Mouse (Mus musculus): ENCODE data around the gene Ppif. TPM values are rescaled to one million over a fixed set of nuclear protein-coding genes. Genes with fewer than 3 reads are reported as not detected.

Ppif gene
- polyA plus RNA-seq, 1 experiment, result 164 TPM

GRCm38 (mm10) chr14:25710681-25711080 lies 16.7 kb downstream of the Ppif start:
- H3K4me3 ChIP-seq (ENCODE audit: insufficient read depth, low read depth, low read length), result no peak overlapping the region

DNA sequence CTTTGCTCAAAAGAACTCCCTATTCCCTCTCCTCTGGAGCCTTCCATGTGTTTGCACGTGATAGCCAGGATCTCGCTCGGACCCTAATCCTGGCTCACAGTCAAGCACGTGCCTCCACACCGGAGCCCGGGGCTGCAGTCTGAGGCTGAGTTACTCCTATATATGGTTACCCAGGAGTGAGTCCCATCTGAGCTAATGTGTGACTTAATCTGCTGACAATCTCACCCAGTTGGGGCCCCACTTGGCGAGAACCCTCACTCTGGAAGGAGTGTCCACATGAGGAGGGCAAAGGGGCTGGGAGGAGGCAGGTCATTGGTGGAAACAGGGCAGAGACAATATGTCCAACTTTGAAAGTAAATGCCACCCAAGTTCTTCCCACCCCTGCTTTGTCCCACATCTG lies 17.2 kb downstream of the Ppif start:
- Histone ChIP-seq H3K27ac (ENCODE audit: insufficient read depth, low read depth, low read length) (no peak overlapping the region), H3K36me3 (ENCODE audit: control insufficient read depth, insufficient read depth, low read length) (no peaks in the 10 kb centered on the region), H3K4me3 (ENCODE audit: insufficient read depth, low read depth, low read length) (no peak overlapping the region), H3K27me3 (replicated peaks; ENCODE audit: control insufficient read depth, insufficient read depth, low read length) (no peaks in the 10 kb centered on the region), H3K4me1 (ENCODE audit: control insufficient read depth, insufficient read depth, low read length) (no peaks in the 10 kb centered on the region)
- 33% methylated on average over 7 of the region's 7 CpGs for WGBS
- TF ChIP-seq POLR2A (IDR thresholded peaks at IDR 0.05; ENCODE audit: low read depth, low read length) (no peak), CTCF (conservative IDR thresholded peaks at IDR 0.05; ENCODE audit: insufficient read depth, insufficient read length, low read depth, low read length) (no peak)
- no peak for DNase-seq

More at GRCm38 (mm10) chr14:25710681-25711080, 16.7 kb downstream of the Ppif start:
- no peaks in the 10 kb centered on the region for H3K27me3 ChIP-seq (replicated peaks; ENCODE audit: control insufficient read depth, insufficient read depth, low read length)
- no peaks in the 10 kb centered on the region for H3K36me3 ChIP-seq (ENCODE audit: control insufficient read depth, insufficient read depth, low read length)
- no peaks in the 10 kb centered on the region for H3K4me1 ChIP-seq (ENCODE audit: control insufficient read depth, insufficient read depth, low read length)
- no peak for DNase-seq
- TF ChIP-seq CTCF (conservative IDR thresholded peaks at IDR 0.05; ENCODE audit: insufficient read depth, insufficient read length, low read depth, low read length) (no peak), POLR2A (IDR thresholded peaks at IDR 0.05; ENCODE audit: low read depth, low read length) (no peak)
- WGBS, result 83% methylated on average over 4 of the region's 4 CpGs
- no peak overlapping the region for H3K27ac ChIP-seq (ENCODE audit: insufficient read depth, low read depth, low read length)

DNA sequence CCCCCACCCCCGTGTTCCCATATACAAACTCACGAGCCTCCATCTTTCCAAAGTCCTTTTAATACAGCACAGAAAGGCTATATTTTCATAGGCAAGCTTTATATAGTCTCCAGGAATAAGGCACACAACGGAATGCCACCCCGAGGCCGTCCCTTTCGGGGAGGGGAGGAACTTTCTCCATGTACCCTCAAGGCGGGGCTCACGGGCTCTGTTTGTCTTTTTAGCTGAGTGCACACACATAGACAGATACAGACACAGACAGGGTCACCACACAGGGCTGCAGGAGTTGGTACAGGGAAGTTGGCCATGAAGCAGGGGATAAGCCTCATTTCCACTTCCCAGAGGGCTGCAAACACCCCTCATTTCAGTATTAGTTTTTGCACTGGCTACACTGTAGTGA lies 17.6 kb downstream of the Ppif start:
- H3K4me1 ChIP-seq (ENCODE audit: control insufficient read depth, insufficient read depth, low read length), result no peaks in the 10 kb centered on the region
- TF ChIP-seq POLR2A (IDR thresholded peaks at IDR 0.05; ENCODE audit: low read depth, low read length) (no peak), CTCF (conservative IDR thresholded peaks at IDR 0.05; ENCODE audit: insufficient read depth, insufficient read length, low read depth, low read length) (no peak)
- 40% methylated on average over 8 of the region's 8 CpGs for WGBS
- no peaks in the 10 kb centered on the region for H3K36me3 ChIP-seq (ENCODE audit: control insufficient read depth, insufficient read depth, low read length)
- DNase-seq, result no peak
- no peak overlapping the region for H3K27ac ChIP-seq (ENCODE audit: insufficient read depth, low read depth, low read length)
- no peaks in the 10 kb centered on the region for H3K27me3 ChIP-seq (replicated peaks; ENCODE audit: control insufficient read depth, insufficient read depth, low read length)
- H3K4me3 ChIP-seq (ENCODE audit: insufficient read depth, low read depth, low read length), result no peak overlapping the region

- WGBS, result 39% methylated on average over 4 of the region's 4 CpGs
- Histone ChIP-seq H3K27me3 (replicated peaks; ENCODE audit: control insufficient read depth, insufficient read depth, low read length) (no peaks in the 10 kb centered on the region), H3K4me3 (ENCODE audit: insufficient read depth, low read depth, low read length) (no peak overlapping the region), H3K27ac (ENCODE audit: insufficient read depth, low read depth, low read length) (no peak overlapping the region), H3K4me1 (ENCODE audit: control insufficient read depth, insufficient read depth, low read length) (no peaks in the 10 kb centered on the region), H3K36me3 (ENCODE audit: control insufficient read depth, insufficient read depth, low read length) (no peaks in the 10 kb centered on the region)
- TF ChIP-seq POLR2A (IDR thresholded peaks at IDR 0.05; ENCODE audit: low read depth, low read length) (no peak), CTCF (conservative IDR thresholded peaks at IDR 0.05; ENCODE audit: insufficient read depth, insufficient read length, low read depth, low read length) (peak; percentile 51)
- DNase-seq, result no peak
Measured at GRCm38 (mm10) chr14:25713443-25713842, 19.5 kb downstream of the Ppif start.

DNA sequence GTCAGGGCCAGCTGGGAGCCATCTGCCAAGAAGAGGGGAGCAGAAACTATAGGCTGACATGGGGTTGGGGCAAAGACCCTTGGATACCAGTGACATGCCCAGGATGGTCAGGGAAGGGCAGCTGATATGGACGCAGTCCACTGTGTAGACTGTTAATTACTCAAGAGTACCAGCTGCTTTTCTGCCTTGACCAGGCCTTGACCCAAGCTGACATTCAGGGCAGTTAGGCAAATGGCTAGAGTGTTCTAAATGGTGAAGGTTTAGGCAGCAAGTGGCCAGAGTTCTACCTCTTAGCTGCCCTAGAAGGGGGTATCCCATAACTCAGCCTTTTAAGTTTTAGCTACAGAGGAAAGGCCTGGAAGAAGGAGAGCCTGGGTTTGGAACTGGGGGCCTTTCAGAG lies 22.6 kb downstream of the Ppif start:
- Histone ChIP-seq H3K27me3 (replicated peaks; ENCODE audit: control insufficient read depth, insufficient read depth, low read length) (no peaks in the 10 kb centered on the region), H3K36me3 (ENCODE audit: control insufficient read depth, insufficient read depth, low read length) (no peaks in the 10 kb centered on the region), H3K4me3 (ENCODE audit: insufficient read depth, low read depth, low read length) (no peak overlapping the region), H3K4me1 (ENCODE audit: control insufficient read depth, insufficient read depth, low read length) (no peaks in the 10 kb centered on the region), H3K27ac (ENCODE audit: insufficient read depth, low read depth, low read length) (no peak overlapping the region)
- WGBS, result 71% methylated on average over 1 of the region's 1 CpGs
- TF ChIP-seq POLR2A (IDR thresholded peaks at IDR 0.05; ENCODE audit: low read depth, low read length) (no peak), CTCF (conservative IDR thresholded peaks at IDR 0.05; ENCODE audit: insufficient read depth, insufficient read length, low read depth, low read length) (no peak)
- no peak for DNase-seq

DNA sequence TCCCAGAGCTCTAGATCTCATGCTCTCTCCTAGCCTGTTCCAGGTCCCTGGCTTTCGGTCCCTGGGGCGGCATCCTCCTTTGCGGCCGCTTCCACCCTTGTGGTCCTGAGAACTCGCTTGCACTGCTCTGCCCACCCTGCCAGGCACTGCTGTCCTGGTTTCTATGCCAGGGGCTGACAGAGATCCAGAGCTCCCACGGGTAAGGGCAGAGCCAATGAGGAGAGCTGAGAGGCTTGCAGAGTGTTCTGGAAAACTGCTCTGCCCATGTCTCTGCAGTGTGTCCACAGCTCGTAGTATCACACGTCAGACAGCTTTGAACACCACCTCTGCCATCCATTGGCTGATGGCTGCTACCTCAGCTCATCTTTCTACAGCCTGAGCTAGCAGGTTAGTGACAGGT lies 23.8 kb downstream of the Ppif start:
- TF ChIP-seq CTCF (conservative IDR thresholded peaks at IDR 0.05; ENCODE audit: insufficient read depth, insufficient read length, low read depth, low read length), result no peak
- no peak for TF ChIP-seq POLR2A (IDR thresholded peaks at IDR 0.05; ENCODE audit: low read depth, low read length)
- H3K36me3 ChIP-seq (ENCODE audit: control insufficient read depth, insufficient read depth, low read length), result no peaks in the 10 kb centered on the region
- WGBS, result 87% methylated on average over 8 of the region's 8 CpGs
- no peaks in the 10 kb centered on the region for H3K4me1 ChIP-seq (ENCODE audit: control insufficient read depth, insufficient read depth, low read length)
- no peaks in the 10 kb centered on the region for H3K27me3 ChIP-seq (replicated peaks; ENCODE audit: control insufficient read depth, insufficient read depth, low read length)
- no peak overlapping the region for H3K4me3 ChIP-seq (ENCODE audit: insufficient read depth, low read depth, low read length)
- no peak for DNase-seq
- no peak overlapping the region for H3K27ac ChIP-seq (ENCODE audit: insufficient read depth, low read depth, low read length)

DNA sequence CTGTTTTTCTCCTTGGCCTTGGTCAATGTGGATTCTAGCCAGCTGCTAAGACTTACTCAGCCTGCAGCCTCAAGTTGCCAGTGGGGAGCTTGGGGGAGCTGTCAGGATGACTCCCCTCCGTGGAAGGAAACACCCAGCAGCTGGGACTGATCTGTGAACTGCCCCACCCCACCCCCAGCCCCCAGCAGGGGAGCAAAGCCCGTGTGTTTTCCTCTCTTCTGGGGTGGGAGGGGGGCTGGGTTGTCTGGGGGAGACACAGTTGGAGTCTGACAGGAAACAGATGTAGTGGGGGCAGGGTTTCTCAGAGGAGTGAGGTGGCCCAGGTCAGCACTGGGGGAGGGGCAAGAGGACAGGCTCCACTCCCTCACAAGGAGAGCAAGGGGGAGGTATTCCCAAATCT lies 24.5 kb downstream of the Ppif start:
- DNase-seq, result peak; percentile 62
- H3K4me1 ChIP-seq (ENCODE audit: control insufficient read depth, insufficient read depth, low read length), result no peaks in the 10 kb centered on the region
- no peak overlapping the region for H3K27ac ChIP-seq (ENCODE audit: insufficient read depth, low read depth, low read length)
- 6% methylated on average over 2 of the region's 2 CpGs for WGBS
- TF ChIP-seq CTCF (conservative IDR thresholded peaks at IDR 0.05; ENCODE audit: insufficient read depth, insufficient read length, low read depth, low read length) (no peak), POLR2A (IDR thresholded peaks at IDR 0.05; ENCODE audit: low read depth, low read length) (no peak)
- H3K27me3 ChIP-seq (replicated peaks; ENCODE audit: control insufficient read depth, insufficient read depth, low read length), result no peaks in the 10 kb centered on the region
- H3K36me3 ChIP-seq (ENCODE audit: control insufficient read depth, insufficient read depth, low read length), result no peaks in the 10 kb centered on the region
- H3K4me3 ChIP-seq (ENCODE audit: insufficient read depth, low read depth, low read length), result no peak overlapping the region

DNA sequence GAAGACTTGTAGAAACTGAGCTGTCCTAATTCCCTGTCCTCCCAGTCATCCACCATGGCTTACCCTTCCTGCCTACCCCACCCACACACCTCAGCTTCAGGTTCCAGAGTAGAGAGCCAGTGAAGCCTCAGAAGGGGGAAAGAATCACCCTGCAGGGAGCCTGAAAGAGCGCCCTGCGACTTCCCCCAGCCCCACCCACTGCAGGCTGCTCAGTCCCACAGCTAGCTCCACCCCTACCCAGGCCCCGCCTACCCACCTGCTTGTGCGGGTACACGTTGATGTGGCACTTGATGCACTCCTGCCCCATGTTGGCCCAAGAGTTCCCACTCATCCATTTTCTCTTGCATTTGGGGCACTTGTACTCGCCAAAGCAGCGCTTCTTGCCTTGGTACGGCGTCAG lies 25.4 kb downstream of the Ppif start:
- TF ChIP-seq POLR2A (IDR thresholded peaks at IDR 0.05; ENCODE audit: low read depth, low read length) (no peak), CTCF (conservative IDR thresholded peaks at IDR 0.05; ENCODE audit: insufficient read depth, insufficient read length, low read depth, low read length) (no peak)
- WGBS, result 71% methylated on average over 9 of the region's 9 CpGs
- no peaks in the 10 kb centered on the region for H3K27me3 ChIP-seq (replicated peaks; ENCODE audit: control insufficient read depth, insufficient read depth, low read length)
- no peaks in the 10 kb centered on the region for H3K36me3 ChIP-seq (ENCODE audit: control insufficient read depth, insufficient read depth, low read length)
- no peaks in the 10 kb centered on the region for H3K4me1 ChIP-seq (ENCODE audit: control insufficient read depth, insufficient read depth, low read length)
- no peak overlapping the region for H3K27ac ChIP-seq (ENCODE audit: insufficient read depth, low read depth, low read length)
- no peak for DNase-seq
- no peak overlapping the region for H3K4me3 ChIP-seq (ENCODE audit: insufficient read depth, low read depth, low read length)

Measured in kidney, adult 2 months (tissue).